Mouse (Mus musculus) hindbrain, embryonic 15.5 days (tissue): ENCODE data around the gene Slc23a2. TPM values are rescaled to one million over a fixed set of nuclear protein-coding genes. Genes with fewer than 3 reads are reported as not detected.

ENCODE experiments used
- ATAC-seq: fragments of 200-750 bp; cut with Nextera tagmentation; 2 replicates; pipeline ENCODE4 v1.8.0; 2017; ENCODE audit warnings: low read depth, moderate number of reproducible peaks, moderate TSS enrichment; ENCODE audit not compliant: low FRiP score
- H3K27ac ChIP-seq: fragments of 300-500 bp; sonication (generic); replicated peaks from 2 replicates; pipeline ENCODE4 v1.5.1; 2015; ENCODE audit warnings: mild to moderate bottlenecking, inconsistent platforms
- H3K27me3 ChIP-seq: fragments of 300-500 bp; sonication (generic); 2 replicates; pipeline ENCODE4 v1.6.1; 2015; ENCODE audit warnings: control low read depth, inconsistent platforms
- H3K36me3 ChIP-seq: fragments of 300-500 bp; sonication (generic); 2 replicates; pipeline ENCODE4 v1.6.1; 2015; ENCODE audit warnings: control low read depth, inconsistent platforms
- H3K4me1 ChIP-seq: fragments of 300-500 bp; sonication (generic); replicated peaks from 2 replicates; pipeline ENCODE4 v1.6.1; 2015; ENCODE audit warnings: control low read depth, inconsistent platforms
- H3K4me2 ChIP-seq: fragments of 300-500 bp; sonication (generic); 2 replicates; pipeline ENCODE4 v1.6.1; 2015; ENCODE audit warnings: moderate library complexity, mild to moderate bottlenecking, inconsistent platforms
- H3K4me3 ChIP-seq: fragments of 300-500 bp; sonication (generic); 2 replicates; pipeline ENCODE4 v1.5.1; 2015; ENCODE audit warnings: mild to moderate bottlenecking, inconsistent platforms
- H3K9ac ChIP-seq: fragments of 300-500 bp; sonication (generic); 2 replicates; pipeline ENCODE4 v1.6.1; 2015; ENCODE audit warnings: inconsistent platforms
- H3K9me3 ChIP-seq: fragments of 300-500 bp; sonication (generic); 2 replicates; pipeline ENCODE4 v1.6.1; 2016; ENCODE audit warnings: control low read depth, inconsistent platforms
- WGBS: fragments of 180-500 bp; shearing (Covaris S2); methylation state at CpG from one replicate; pipeline ENCODE4 v1.1.7; 2015; 5-methylcytosine and 5-hydroxymethylcytosine counted together
- polyA plus RNA-seq: library from polyadenylated mRNA; unstranded; fragments of >200 nt; fragmentation: Nextera tagmentation; extraction: Ambion mirVana; gene quantifications from 2 replicates; pipeline ENCODE4 v1.2.1, GENCODE M21; 2015

Slc23a2 gene
- 33.8 and 36.3 TPM in 2 replicates for polyA plus RNA-seq

DNA sequence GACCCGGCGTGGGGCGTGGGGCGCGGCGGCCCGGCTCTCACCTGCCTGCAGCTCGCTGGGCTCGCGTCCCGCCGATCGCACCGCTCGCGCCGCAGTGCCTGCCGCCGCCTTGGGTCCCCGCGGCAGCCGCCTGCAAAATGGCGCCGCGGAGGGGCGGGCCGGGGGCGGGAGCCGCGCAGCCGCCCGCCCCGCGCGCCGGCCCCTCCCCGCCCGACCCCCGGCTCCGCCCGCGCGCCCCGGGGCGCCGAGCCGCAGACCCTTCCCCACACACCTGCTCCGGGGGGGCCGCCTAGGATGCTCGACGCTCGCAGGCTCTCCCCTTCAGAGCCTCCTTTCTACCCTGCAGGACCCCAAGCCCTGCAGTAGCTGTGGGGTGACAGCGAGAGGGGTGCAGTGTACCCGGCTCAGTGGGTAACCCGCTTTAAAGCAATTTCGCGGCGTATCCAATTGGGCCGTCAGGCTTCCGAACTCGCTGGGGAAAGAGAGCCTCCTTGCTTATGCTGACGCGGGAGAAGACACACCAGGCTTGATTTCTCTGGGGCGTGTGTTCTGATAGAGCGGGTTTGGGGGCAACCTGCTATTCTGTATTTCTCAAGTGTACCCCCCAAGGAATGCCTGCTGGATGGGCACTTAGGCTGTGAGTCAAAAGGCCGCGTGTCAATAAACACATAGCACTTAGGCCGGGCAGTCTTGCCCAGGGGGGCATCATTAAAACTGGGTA is at the start of gene Slc23a2:
Slc23a2 (minus strand) TSS at position 138 of the 721 bp plus-strand sequence.
- H3K9ac ChIP-seq, result peak within 1 kb of the TSS; percentile 94
- H3K9me3 ChIP-seq, result no peaks in the 10 kb centered on the region
- H3K4me2 ChIP-seq, result peak within 1 kb of the TSS; percentile 90
- ATAC-seq, result peak; percentile 91
- no peaks in the 10 kb centered on the region for H3K27me3 ChIP-seq
- under 1% methylated on average over 58 of the region's 68 CpGs for WGBS
- peaks cover 26% of the 10 kb centered on the region for H3K4me1 ChIP-seq
- H3K36me3 ChIP-seq, result no peaks in the 10 kb centered on the region
- H3K27ac ChIP-seq, result peak within 1 kb of the TSS; percentile 88
- peak within 1 kb of the TSS; percentile 98 for H3K4me3 ChIP-seq

DNA sequence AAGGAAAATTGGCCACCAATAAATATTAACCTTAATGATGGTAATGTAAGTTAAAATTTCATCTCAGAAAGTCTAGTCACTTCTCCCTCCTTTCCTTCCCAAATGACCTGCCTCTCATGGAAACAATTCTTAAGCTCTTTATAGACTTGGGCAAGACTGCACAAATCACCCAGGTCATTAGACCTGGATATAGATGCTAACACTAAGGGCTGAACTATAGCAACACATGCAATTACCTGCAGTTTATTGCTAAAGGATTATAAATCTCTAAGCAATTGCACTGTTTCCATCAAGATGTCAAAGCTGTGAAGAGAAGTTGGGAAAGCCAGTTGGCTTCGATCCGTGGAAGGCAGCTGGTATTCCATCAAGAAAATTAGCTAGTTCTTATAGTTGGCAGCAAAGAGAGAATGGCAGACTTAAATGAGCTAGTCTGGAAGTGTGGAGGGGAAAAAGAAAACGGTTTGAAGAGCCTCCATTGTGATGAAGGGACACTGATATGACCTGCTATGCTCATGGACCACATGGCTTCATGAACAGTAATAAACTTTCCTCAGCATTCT is 45.8 kb upstream of the Slc23a2 start:
- Histone ChIP-seq H3K4me3 (no peak overlapping the region), H3K4me1 (no peaks in the 10 kb centered on the region), H3K9ac (no peak overlapping the region), H3K4me2 (no peak overlapping the region), H3K36me3 (no peaks in the 10 kb centered on the region), H3K9me3 (no peaks in the 10 kb centered on the region), H3K27ac (no peak overlapping the region), H3K27me3 (no peaks in the 10 kb centered on the region)
- 79% methylated on average over 3 of the region's 3 CpGs for WGBS
- ATAC-seq, result no peak

DNA sequence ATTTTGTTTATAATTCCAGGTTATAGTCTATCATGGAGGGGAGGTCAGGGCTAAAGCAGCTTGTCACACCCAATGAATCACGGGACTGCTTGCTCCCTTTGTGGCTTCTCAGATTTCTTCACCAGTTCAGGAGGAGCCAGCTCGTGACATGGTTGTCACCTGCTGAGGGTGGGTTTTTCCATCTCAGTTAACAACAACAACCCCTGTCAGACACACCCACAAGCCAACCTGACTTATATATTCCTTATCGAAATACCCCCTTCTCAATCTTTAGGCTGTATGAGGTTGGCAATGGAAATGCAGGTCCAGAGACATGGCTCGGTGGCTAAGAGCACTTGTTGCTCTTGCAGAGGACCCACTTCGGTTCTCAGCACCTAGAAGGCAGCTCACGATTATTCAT is 39.0 kb upstream of the Slc23a2 start:
- no peak for ATAC-seq
- H3K27ac ChIP-seq, result no peak overlapping the region
- no peaks in the 10 kb centered on the region for H3K36me3 ChIP-seq
- H3K9me3 ChIP-seq, result no peaks in the 10 kb centered on the region
- no peak overlapping the region for H3K4me2 ChIP-seq
- H3K4me1 ChIP-seq, result no peaks in the 10 kb centered on the region
- 79% methylated on average over 6 of the region's 6 CpGs for WGBS
- no peak overlapping the region for H3K9ac ChIP-seq
- H3K27me3 ChIP-seq, result no peaks in the 10 kb centered on the region
- H3K4me3 ChIP-seq, result no peak overlapping the region

DNA sequence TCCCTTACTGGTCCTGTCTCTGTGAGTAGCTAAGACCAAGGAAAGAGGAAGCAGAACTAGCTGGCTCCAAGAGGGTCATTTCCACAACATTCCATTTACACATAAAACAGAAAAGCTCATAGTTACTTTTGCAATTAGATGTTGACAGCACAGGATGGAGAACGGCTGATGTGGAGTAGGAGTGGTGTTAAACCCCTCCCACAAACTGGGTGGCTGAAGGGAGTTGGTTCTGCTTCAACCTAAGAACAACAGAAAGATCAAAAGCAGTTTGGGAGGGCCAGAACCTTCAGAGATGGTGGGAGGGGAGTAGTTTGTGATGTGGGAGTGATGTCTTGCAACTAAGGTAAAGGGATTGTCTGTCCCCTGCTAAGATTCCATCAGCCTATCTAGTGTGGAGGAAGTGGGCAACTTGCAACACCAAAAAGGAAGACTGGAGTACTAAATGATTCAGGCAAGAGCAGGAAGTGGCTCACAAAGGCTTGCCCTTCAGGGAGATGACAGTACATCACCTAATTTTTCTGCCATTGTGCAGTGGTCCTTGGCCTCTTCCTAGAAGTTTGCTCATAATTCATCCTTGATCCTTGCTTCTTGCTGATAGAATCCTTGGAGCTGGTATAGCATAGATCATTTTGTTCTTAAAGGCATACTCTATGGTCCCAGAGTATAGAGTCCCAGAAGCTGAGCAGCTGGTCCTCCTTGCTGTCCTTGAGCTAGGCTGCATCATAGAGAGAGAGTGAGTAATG is 35.7 kb upstream of the Slc23a2 start:
- no peaks in the 10 kb centered on the region for H3K4me1 ChIP-seq
- H3K27me3 ChIP-seq, result no peaks in the 10 kb centered on the region
- no peak overlapping the region for H3K4me2 ChIP-seq
- no peak overlapping the region for H3K4me3 ChIP-seq
- no peaks in the 10 kb centered on the region for H3K36me3 ChIP-seq
- WGBS, result 53% methylated on average over 1 of the region's 1 CpGs
- no peak overlapping the region for H3K9ac ChIP-seq
- ATAC-seq, result no peak
- no peak overlapping the region for H3K27ac ChIP-seq
- no peaks in the 10 kb centered on the region for H3K9me3 ChIP-seq

DNA sequence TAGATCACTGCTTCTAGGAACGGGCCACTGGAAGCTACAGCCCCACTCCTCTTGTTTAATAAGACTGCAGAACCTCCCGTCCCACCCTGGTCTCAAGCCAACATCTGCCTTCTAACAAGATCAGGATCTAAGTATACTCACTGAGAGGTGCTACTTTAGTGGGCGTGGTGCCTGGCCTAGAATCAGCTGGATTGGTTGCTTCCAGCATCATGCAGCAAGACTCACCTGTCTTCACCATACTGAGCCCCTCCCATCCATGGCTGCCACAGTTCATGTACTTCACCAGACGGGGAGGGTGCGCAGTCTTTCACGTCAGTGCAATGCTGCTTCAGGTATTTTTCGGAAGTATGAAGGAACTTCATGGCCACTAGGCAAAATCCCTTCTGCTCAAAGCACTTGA is 34.5 kb upstream of the Slc23a2 start:
- Histone ChIP-seq H3K27me3 (no peaks in the 10 kb centered on the region), H3K4me3 (no peak overlapping the region), H3K36me3 (no peaks in the 10 kb centered on the region), H3K27ac (no peak overlapping the region), H3K4me2 (no peak overlapping the region), H3K9ac (no peak overlapping the region), H3K4me1 (no peaks in the 10 kb centered on the region), H3K9me3 (no peaks in the 10 kb centered on the region)
- ATAC-seq, result no peak
- 90% methylated on average over 7 of the region's 7 CpGs for WGBS

DNA sequence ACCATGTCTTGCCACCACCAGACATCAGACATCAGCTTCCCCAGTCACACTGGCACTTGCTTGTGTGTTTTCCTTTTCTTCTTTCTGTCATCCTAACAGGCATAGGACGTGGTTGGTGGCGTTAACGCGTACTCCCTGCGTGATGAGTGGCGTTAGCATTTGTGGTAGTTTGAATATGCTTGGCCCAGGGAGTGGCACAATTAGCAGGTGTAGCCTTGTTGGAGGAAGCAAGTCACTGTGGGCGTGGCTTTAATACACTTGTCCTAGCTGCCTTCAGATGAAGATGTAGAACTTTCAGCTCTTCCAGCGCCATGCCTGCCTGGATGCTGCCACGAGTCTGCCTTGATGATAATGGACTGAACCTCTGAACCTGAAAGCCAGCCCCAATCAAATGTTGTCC is 32.5 kb upstream of the Slc23a2 start:
- H3K4me2 ChIP-seq, result no peak overlapping the region
- H3K36me3 ChIP-seq, result no peaks in the 10 kb centered on the region
- no peaks in the 10 kb centered on the region for H3K27me3 ChIP-seq
- 89% methylated on average over 9 of the region's 9 CpGs for WGBS
- no peak overlapping the region for H3K9ac ChIP-seq
- no peak overlapping the region for H3K27ac ChIP-seq
- H3K9me3 ChIP-seq, result no peaks in the 10 kb centered on the region
- no peak for ATAC-seq
- no peak overlapping the region for H3K4me3 ChIP-seq
- no peaks in the 10 kb centered on the region for H3K4me1 ChIP-seq

DNA sequence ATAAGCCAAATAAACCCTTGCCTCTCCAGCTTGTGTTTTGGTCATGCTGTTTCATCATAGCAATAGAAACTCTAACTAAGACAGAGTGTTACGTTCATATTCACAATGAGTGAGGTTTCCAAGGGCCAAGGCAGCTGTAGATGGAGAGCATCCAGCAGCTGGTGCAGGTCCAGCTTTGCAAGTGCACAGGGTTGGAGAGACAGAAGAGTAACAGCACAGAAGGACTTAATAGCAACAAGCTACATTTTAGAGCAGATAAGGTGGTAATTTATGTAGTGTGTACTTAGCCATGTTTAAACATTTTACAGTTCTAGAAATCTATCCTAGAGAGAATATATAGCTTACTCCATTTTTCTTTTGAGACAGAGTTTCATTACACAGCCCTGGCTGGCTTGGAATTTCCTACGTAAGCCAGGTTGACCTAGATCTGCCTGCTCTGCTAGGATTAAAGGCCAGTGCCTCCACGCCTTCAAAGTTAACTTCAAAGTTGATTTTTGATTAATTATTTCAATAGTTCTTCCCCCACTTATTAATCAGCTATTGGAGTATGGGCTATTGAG is 31.5 kb upstream of the Slc23a2 start:
- no peaks in the 10 kb centered on the region for H3K27me3 ChIP-seq
- no peak overlapping the region for H3K27ac ChIP-seq
- no peaks in the 10 kb centered on the region for H3K4me1 ChIP-seq
- no peaks in the 10 kb centered on the region for H3K36me3 ChIP-seq
- no peaks in the 10 kb centered on the region for H3K9me3 ChIP-seq
- H3K9ac ChIP-seq, result no peak overlapping the region
- H3K4me2 ChIP-seq, result no peak overlapping the region
- H3K4me3 ChIP-seq, result no peak overlapping the region
- WGBS, result 81% methylated on average over 3 of the region's 3 CpGs
- no peak for ATAC-seq

DNA sequence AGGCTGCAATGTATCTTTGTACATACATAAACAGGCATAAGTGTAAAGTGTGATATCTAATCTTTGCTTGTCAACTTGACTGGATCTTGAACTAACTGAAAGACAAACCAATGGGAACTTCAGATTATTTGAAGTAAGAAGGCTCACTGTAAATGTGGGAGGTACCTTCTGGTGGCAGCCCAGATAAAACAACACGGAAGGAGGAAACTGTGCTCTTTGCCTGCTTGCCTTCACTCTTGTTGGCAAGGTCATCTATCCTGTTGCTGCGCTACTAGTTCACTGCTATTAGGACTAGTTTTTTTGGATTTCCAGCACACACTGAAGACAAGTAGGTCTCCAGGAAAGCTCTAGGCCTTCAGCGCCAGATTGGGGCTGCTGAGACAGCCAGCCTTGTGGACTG is 29.1 kb upstream of the Slc23a2 start:
- Histone ChIP-seq H3K27ac (no peak overlapping the region), H3K4me2 (no peak overlapping the region), H3K9ac (no peak overlapping the region), H3K27me3 (no peaks in the 10 kb centered on the region), H3K9me3 (no peaks in the 10 kb centered on the region), H3K4me3 (no peak overlapping the region), H3K36me3 (no peaks in the 10 kb centered on the region), H3K4me1 (no peaks in the 10 kb centered on the region)
- ATAC-seq, result no peak
- WGBS, result 94% methylated on average over 3 of the region's 3 CpGs

DNA sequence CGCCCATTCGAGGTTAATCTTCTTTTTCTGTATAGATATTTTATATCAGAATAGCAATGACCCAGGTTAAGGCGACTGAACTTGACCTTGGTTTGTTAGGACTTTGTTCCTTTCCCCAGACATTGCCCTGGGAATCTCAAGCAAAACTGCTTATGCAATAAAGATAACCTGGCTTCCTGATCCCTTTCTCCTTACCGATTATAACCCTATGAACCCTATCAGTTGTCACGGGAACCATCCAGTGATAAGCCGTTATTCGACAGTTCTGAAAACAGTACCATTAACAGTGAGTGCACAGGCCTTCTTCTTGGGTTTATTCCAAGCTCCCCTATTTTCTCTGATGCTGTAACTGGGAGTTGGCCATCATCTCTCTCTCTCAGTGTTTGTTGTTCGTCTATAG is 27.0 kb upstream of the Slc23a2 start:
- ATAC-seq, result no peak
- Histone ChIP-seq H3K4me2 (no peak overlapping the region), H3K4me3 (no peak overlapping the region), H3K27me3 (no peaks in the 10 kb centered on the region), H3K27ac (no peak overlapping the region), H3K9me3 (no peaks in the 10 kb centered on the region), H3K4me1 (no peaks in the 10 kb centered on the region), H3K9ac (no peak overlapping the region), H3K36me3 (no peaks in the 10 kb centered on the region)
- WGBS, result 88% methylated on average over 8 of the region's 8 CpGs

DNA sequence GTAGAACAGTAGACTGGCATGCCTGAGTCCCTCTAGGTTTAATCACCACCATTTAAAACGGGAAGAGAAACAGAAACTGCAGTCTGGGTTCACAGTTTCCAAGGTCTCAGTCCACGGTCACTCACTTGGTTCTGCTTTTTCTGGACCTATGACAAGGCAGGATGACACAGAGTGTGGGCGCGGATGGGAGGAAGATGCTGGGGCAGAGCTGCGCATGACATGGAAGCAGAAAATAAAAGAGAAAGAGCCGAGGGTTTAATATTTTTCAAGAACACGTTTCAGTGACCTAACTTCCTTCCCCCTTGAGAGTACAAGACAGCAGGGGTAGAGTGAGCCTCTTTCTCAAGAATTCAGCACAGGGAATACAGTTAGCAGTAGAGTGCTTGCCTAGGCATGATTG is 24.2 kb upstream of the Slc23a2 start:
- 92% methylated on average over 7 of the region's 7 CpGs for WGBS
- no peak for ATAC-seq
- H3K9ac ChIP-seq, result no peak overlapping the region
- H3K9me3 ChIP-seq, result no peaks in the 10 kb centered on the region
- no peak overlapping the region for H3K4me2 ChIP-seq
- no peaks in the 10 kb centered on the region for H3K27me3 ChIP-seq
- no peaks in the 10 kb centered on the region for H3K36me3 ChIP-seq
- H3K4me1 ChIP-seq, result no peaks in the 10 kb centered on the region
- H3K4me3 ChIP-seq, result no peak overlapping the region
- H3K27ac ChIP-seq, result no peak overlapping the region

DNA sequence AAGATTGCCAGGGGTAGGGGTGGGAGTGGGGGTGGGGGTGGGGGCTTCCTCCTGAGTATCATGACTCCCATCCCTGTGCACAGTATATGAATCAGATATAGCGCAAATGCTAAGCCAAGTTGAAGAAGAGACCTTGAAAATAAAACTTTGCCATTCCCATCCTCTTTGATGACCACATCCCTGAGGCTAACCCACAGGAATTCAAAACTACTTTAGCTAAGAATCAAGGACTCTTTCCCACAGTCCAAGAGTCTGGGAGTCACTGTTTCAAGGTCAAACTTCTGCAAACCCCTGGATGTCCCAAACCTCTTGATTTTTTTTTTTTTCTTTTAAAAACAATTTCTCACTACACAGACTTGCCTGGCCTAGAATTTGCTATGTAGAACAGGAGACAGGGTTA is 18.7 kb upstream of the Slc23a2 start:
- 100% methylated on average over 1 of the region's 1 CpGs for WGBS
- no peak overlapping the region for H3K4me2 ChIP-seq
- no peaks in the 10 kb centered on the region for H3K27me3 ChIP-seq
- H3K27ac ChIP-seq, result no peak overlapping the region
- no peaks in the 10 kb centered on the region for H3K4me1 ChIP-seq
- H3K4me3 ChIP-seq, result no peak overlapping the region
- H3K36me3 ChIP-seq, result no peaks in the 10 kb centered on the region
- ATAC-seq, result no peak
- H3K9ac ChIP-seq, result no peak overlapping the region
- no peaks in the 10 kb centered on the region for H3K9me3 ChIP-seq

DNA sequence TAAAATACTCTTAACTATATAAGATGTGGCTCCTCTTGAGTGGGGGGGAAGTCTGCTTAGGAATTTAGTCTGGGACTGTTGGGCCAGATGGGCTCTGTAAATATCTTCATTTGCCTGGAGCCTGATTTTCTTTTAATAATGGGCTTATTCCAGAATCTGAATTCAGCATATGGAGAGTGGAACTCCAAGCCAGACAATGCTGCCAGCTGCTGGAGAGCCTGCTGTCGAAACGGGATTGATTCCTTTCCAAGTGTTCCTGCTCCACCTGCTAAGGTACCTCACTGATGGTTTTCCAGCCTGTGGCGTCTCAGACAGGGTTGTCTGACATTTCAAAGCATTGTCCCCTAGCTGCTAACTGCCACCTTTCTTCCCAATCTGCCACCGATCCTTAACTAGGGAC is 12.6 kb upstream of the Slc23a2 start:
- Histone ChIP-seq H3K9ac (no peak overlapping the region), H3K4me1 (no peaks in the 10 kb centered on the region), H3K27me3 (no peaks in the 10 kb centered on the region), H3K36me3 (no peaks in the 10 kb centered on the region), H3K27ac (no peak overlapping the region), H3K9me3 (no peaks in the 10 kb centered on the region), H3K4me2 (no peak overlapping the region), H3K4me3 (no peak overlapping the region)
- 64% methylated on average over 4 of the region's 4 CpGs for WGBS
- ATAC-seq, result no peak
